In the genomic region with DNA sequence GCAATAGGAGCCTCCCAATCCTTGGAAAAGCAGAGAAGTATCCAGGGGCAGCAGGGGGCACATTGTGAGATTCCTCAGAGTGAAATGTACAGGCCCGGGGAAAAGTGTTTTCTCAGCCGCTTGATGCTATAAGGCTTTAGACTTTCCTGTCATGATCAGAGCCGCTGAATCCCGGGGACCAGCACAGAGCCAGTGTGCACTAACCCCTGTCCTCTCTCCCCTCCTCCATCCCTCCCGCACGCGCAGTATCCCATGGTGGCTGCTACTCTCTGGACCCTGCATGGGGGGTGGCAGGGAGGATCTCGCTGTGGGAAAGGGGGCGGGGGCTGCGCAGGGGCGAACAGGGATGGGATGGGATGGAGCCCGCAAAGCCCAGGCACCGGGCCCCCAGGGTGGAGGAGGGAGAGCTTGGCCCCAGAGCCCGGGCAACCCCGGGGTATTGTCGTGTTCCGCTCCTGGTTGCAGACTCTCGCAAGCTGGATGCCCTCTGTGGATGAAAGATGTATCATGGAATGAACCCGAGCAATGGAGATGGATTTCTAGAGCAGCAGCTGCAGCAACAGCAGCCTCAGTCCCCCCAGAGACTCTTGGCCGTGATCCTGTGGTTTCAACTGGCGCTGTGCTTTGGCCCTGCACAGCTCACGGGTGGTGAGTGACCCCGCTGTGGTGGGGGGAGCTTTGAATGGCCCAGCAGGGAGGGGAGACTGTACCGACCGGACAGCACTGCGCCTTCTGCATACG, we compare ENCODE assay signal across 9 mouse cellular contexts. TPM values are rescaled to one million over a fixed set of nuclear protein-coding genes. Genes with fewer than 3 reads are reported as not detected.
A peak's percentile ranks its signal among the peaks of the same experiment; 100 is the strongest.
DNase-seq lines count a peak whose midpoint lies in the region; ATAC-seq and TF ChIP-seq lines count a peak whose summit lies in the region.
"Had no signal": no experiment of that assay in that cellular context is flagged by ENCODE, and none has a peak within 500 bp of the region (broad histone marks: within the 10 kb centered on the region; RNA-seq: fewer than 3 reads in every experiment).

No protein-coding gene starts in this region.

- peaks cover 15% of the 10 kb centered on the region for H3K27me3 ChIP-seq in embryonic facial prominence, embryonic 14.5 days (replicated peaks; ENCODE audit: control insufficient read depth, insufficient read depth, low read length)
- H3K27me3 ChIP-seq in hindbrain, postnatal 0 days (ENCODE audit: insufficient read depth, low read length), result no peaks in the 10 kb centered on the region
- peaks cover 19% of the 10 kb centered on the region for H3K27me3 ChIP-seq in liver, embryonic 14.5 days (ENCODE audit: control insufficient read depth, insufficient read depth, low read length)
- H3K27me3 ChIP-seq in small intestine, adult 2 months (ENCODE audit: control insufficient read depth, insufficient read depth, low read length), result peaks cover 13% of the 10 kb centered on the region

- peak overlapping the region; percentile 80 for H3K4me3 ChIP-seq in gastrocnemius, adult 2 months
- peak overlapping the region; percentile 67 for H3K4me3 ChIP-seq in embryonic facial prominence, embryonic 14.5 days (ENCODE audit: low read depth, low read length)
- peak overlapping the region; percentile 63 for H3K4me3 ChIP-seq in hindbrain, postnatal 0 days (ENCODE audit: low read length)
- peak overlapping the region in 1 of 2 experiments; percentile 43; a peak in 2 of 4 replicates for H3K4me3 ChIP-seq in liver, embryonic 14.5 days (ENCODE audit: insufficient read depth in 1 of 2, low read depth in 2 of 2, low read length in 2 of 2)
- peak overlapping the region; percentile 61 for H3K4me3 ChIP-seq in small intestine, adult 2 months (ENCODE audit: low read depth, low read length)

- peak overlapping the region; percentile 89 for H3K4me2 ChIP-seq in embryonic facial prominence, embryonic 14.5 days (ENCODE audit: low read depth, low read length)
- peak overlapping the region; percentile 94 for H3K4me2 ChIP-seq in hindbrain, postnatal 0 days (ENCODE audit: low read depth, low read length)
- peak overlapping the region; percentile 59 for H3K4me2 ChIP-seq in liver, embryonic 14.5 days (ENCODE audit: low read depth)

- no peak for TF ChIP-seq POLR2A in small intestine, adult 2 months (IDR thresholded peaks at IDR 0.05; ENCODE audit: low read depth, low read length)

- intact Hi-C loops in gastrocnemius, adult 2 months (cut with DNase I), result no loop called here

- no peaks in the 10 kb centered on the region for H3K36me3 ChIP-seq in embryonic facial prominence, embryonic 14.5 days (ENCODE audit: control insufficient read depth, insufficient read depth, low read length)
- H3K36me3 ChIP-seq in hindbrain, postnatal 0 days (ENCODE audit: insufficient read depth, low read length), result no peaks in the 10 kb centered on the region
- no peaks in the 10 kb centered on the region for H3K36me3 ChIP-seq in liver, embryonic 14.5 days (replicated peaks; ENCODE audit: control insufficient read depth, insufficient read depth, low read depth)
- H3K36me3 ChIP-seq in small intestine, adult 2 months (ENCODE audit: control insufficient read depth, insufficient read depth, low read length), result no peaks in the 10 kb centered on the region

- no peak for DNase-seq in gastrocnemius, adult 2 months
- no peak for DNase-seq in gastrocnemius, postnatal 10 days
- DNase-seq in Muller cell, postnatal 12 days (ENCODE audit: inconsistent ontology term), result peak; percentile 30
- DNase-seq in embryonic facial prominence, embryonic 14.5 days (ENCODE audit: low spot score), result peak; percentile 58
- peak; percentile 57 for DNase-seq in hindbrain, postnatal 0 days (ENCODE audit: low spot score)
- no peak for DNase-seq in liver, embryonic 14.5 days (ENCODE audit: low read depth in 3 of 3, low spot score in 3 of 3)
- no peak for DNase-seq in spleen, postnatal 10 days (ENCODE audit: low spot score in 2 of 2)

- 0 out of 2 replicates have a peak, but pooled peaks cover 4% of the 10 kb centered on the region for H3K9me3 ChIP-seq in embryonic facial prominence, embryonic 14.5 days (ENCODE audit: control insufficient read depth, low read length)
- no peaks in the 10 kb centered on the region for H3K9me3 ChIP-seq in hindbrain, postnatal 0 days (ENCODE audit: low read length)
- no peaks in the 10 kb centered on the region for H3K9me3 ChIP-seq in liver, embryonic 14.5 days (ENCODE audit: control insufficient read depth, low read length)

- H3K4me1 ChIP-seq in embryonic facial prominence, embryonic 14.5 days (ENCODE audit: control insufficient read depth, insufficient read depth, low read length), result 0 out of 2 replicates have a peak, but pooled peaks cover 3% of the 10 kb centered on the region
- H3K4me1 ChIP-seq in hindbrain, postnatal 0 days (ENCODE audit: insufficient read depth, low read length), result no peaks in the 10 kb centered on the region
- H3K4me1 ChIP-seq in liver, embryonic 14.5 days (replicated peaks; ENCODE audit: control insufficient read depth in 2 of 2, insufficient read depth in 2 of 2, low read length in 1 of 2), result no peaks in the 10 kb centered on the region
- peaks cover 4% of the 10 kb centered on the region; the same call in 1 of the 2 replicates for H3K4me1 ChIP-seq in small intestine, adult 2 months (ENCODE audit: control insufficient read depth, insufficient read depth, insufficient read length, low read length)

- WGBS in embryonic facial prominence, embryonic 14.5 days, result 3% methylated on average over 26 of the region's 27 CpGs
- 1% methylated on average over 27 of the region's 27 CpGs for WGBS in hindbrain, postnatal 0 days
- WGBS in liver, embryonic 14.5 days (ENCODE audit: insufficient replicate concordance), result 4% methylated on average over 27 of the region's 27 CpGs
- WGBS in small intestine, adult 2 months, result 11% methylated on average over 27 of the region's 27 CpGs

- no peak for TF ChIP-seq CTCF in gastrocnemius, adult 2 months (IDR thresholded peaks at IDR 0.05)
- TF ChIP-seq CTCF in hindbrain, postnatal 0 days (IDR thresholded peaks at IDR 0.05; ENCODE audit: low read depth), result no peak
- TF ChIP-seq CTCF in liver, embryonic 14.5 days (IDR thresholded peaks at IDR 0.05; ENCODE audit: low read depth), result no peak
- TF ChIP-seq CTCF in small intestine, adult 2 months (IDR thresholded peaks at IDR 0.05; ENCODE audit: extremely low read depth, insufficient read length, insufficient replicate concordance, low read depth, low read length), result no peak

- peak overlapping the region; percentile 64 for H3K9ac ChIP-seq in embryonic facial prominence, embryonic 14.5 days (ENCODE audit: low read depth, low read length)
- H3K9ac ChIP-seq in hindbrain, postnatal 0 days (replicated peaks; ENCODE audit: low read length), result peak overlapping the region; percentile 53
- H3K9ac ChIP-seq in liver, embryonic 14.5 days (replicated peaks), result no peak overlapping the region

- peak; percentile 64 for ATAC-seq in embryonic facial prominence, embryonic 14.5 days (ENCODE audit: low read depth)
- ATAC-seq in hindbrain, postnatal 0 days, result peak; percentile 64
- 0 out of 2 replicates have a peak, but pooled peaks have one; percentile 31 for ATAC-seq in liver, embryonic 14.5 days (ENCODE audit: insufficient read depth)

- TF ChIP-seq EP300 in liver, embryonic 14.5 days (IDR thresholded peaks at IDR 0.05; ENCODE audit: low read depth), result no peak

- H3K27ac ChIP-seq in gastrocnemius, adult 2 months, result no peak overlapping the region
- peak overlapping the region; percentile 28; the same call in 1 of the 2 replicates for H3K27ac ChIP-seq in embryonic facial prominence, embryonic 14.5 days (replicated peaks; ENCODE audit: low read depth, low read length)
- H3K27ac ChIP-seq in hindbrain, postnatal 0 days, result peak overlapping the region; percentile 65
- no peak overlapping the region for H3K27ac ChIP-seq in liver, embryonic 14.5 days
- no peak overlapping the region for H3K27ac ChIP-seq in small intestine, adult 2 months (ENCODE audit: insufficient read depth, low read depth, low read length)

RNA-seq across cellular contexts. Expression of gene Susd4, which starts 1.1 kb away (rescaled TPM):
- under 1 TPM; 0.22 to 0.43 TPM for total RNA-seq in gastrocnemius, adult 2 months (2021)
- total RNA-seq in gastrocnemius, postnatal 10 days (2021), result 1 to 10 TPM; 2.0 to 2.1 TPM
- 11.7 and 15.0 TPM in 2 replicates for polyA plus RNA-seq in embryonic facial prominence, embryonic 14.5 days (2014; fragmentation: Nextera tagmentation; extraction: Ambion mirVana)
- total RNA-seq in hindbrain, postnatal 0 days (2014; rRNA removed), result 71.1 and 77.3 TPM in 2 replicates
- 74.4 and 74.9 TPM in 2 replicates for polyA plus RNA-seq in hindbrain, postnatal 0 days (2015; fragmentation: Nextera tagmentation; extraction: Ambion mirVana)
- 0.60 and 0.61 TPM in 2 replicates for polyA plus RNA-seq in liver, embryonic 14.5 days (2012; rRNA removed)
- 0.57 and 0.74 TPM in 2 replicates for polyA plus RNA-seq in liver, embryonic 14.5 days (2014; fragmentation: Nextera tagmentation; extraction: Ambion mirVana)
- 0.41 and 0.55 TPM in 2 replicates for polyA plus RNA-seq in small intestine, adult 2 months (2012; rRNA removed)

RNA-seq across cellular contexts. Expression of gene Ccdc185, which starts 15.7 kb away (rescaled TPM):
- not detected for total RNA-seq in gastrocnemius, adult 2 months (2021)
- not detected for total RNA-seq in gastrocnemius, postnatal 10 days (2021)
- not detected in 2 replicates for polyA plus RNA-seq in embryonic facial prominence, embryonic 14.5 days (2014; fragmentation: Nextera tagmentation; extraction: Ambion mirVana)
- not detected in 2 replicates for total RNA-seq in hindbrain, postnatal 0 days (2014; rRNA removed)
- not detected in 2 replicates for polyA plus RNA-seq in hindbrain, postnatal 0 days (2015; fragmentation: Nextera tagmentation; extraction: Ambion mirVana)
- polyA plus RNA-seq in liver, embryonic 14.5 days (2012; rRNA removed), result not detected in 2 replicates
- not detected in 2 replicates for polyA plus RNA-seq in liver, embryonic 14.5 days (2014; fragmentation: Nextera tagmentation; extraction: Ambion mirVana)
- polyA plus RNA-seq in small intestine, adult 2 months (2012; rRNA removed), result not detected in 2 replicates
- total RNA-seq: heart, adult 18-20 months had no signal

Comparison
In these comparisons a context has a peak if more than half of its experiments do, and no peak if none do; other contexts are left out.
1. DNase-seq: peak in Muller cell, postnatal 12 days (single experiment), embryonic facial prominence, embryonic 14.5 days (single experiment) and hindbrain, postnatal 0 days (single experiment); none in gastrocnemius, adult 2 months (single experiment), gastrocnemius, postnatal 10 days (single experiment), liver, embryonic 14.5 days (0 of 3) and spleen, postnatal 10 days (0 of 2).
2. H3K27ac ChIP-seq: peak in embryonic facial prominence, embryonic 14.5 days (single experiment) and hindbrain, postnatal 0 days (single experiment); none in gastrocnemius, adult 2 months (single experiment), liver, embryonic 14.5 days (single experiment) and small intestine, adult 2 months (single experiment).
3. Peak in every context shown above with its lines, with median percentiles within 50 percentile points of each other: ATAC-seq and H3K4me2 ChIP-seq.